Mouse (Mus musculus) midbrain, embryonic 16.5 days (tissue): ENCODE measurements around the gene Gm4869. TPM values are rescaled to one million over a fixed set of nuclear protein-coding genes. Genes with fewer than 3 reads are reported as not detected.
"Not testable (repeated sequence)": the region's sequence is repeated elsewhere in the genome, so short reads cannot be mapped to it uniquely, and the experiment has no call there.

Experiments
- ATAC-seq: fragments of 200-750 bp; cut with Nextera tagmentation; 2 replicates; pipeline ENCODE4 v1.8.0; 2017; ENCODE audit warnings: moderate TSS enrichment
- H3K27ac ChIP-seq: fragments of 300-500 bp; sonication (generic); 2 replicates; pipeline ENCODE4 v1.5.1; 2014; ENCODE audit warnings: mild to moderate bottlenecking, low read length, mixed read lengths
- H3K27me3 ChIP-seq: fragments of 300-500 bp; sonication (generic); 2 replicates; pipeline ENCODE4 v1.6.1; 2014; ENCODE audit warnings: low read depth, low read length, mixed read lengths; ENCODE audit not compliant: control insufficient read depth, insufficient read depth
- H3K36me3 ChIP-seq: fragments of 300-500 bp; sonication (generic); 2 replicates; pipeline ENCODE4 v1.6.1; 2014; ENCODE audit warnings: mild to moderate bottlenecking, low read length, moderate library complexity, mixed read lengths; ENCODE audit not compliant: control insufficient read depth, insufficient read depth
- H3K4me1 ChIP-seq: fragments of 300-500 bp; sonication (generic); 2 replicates; pipeline ENCODE4 v1.6.1; 2014; ENCODE audit warnings: mild to moderate bottlenecking, low read length, mixed read lengths; ENCODE audit not compliant: control insufficient read depth, insufficient read depth
- H3K4me2 ChIP-seq: fragments of 300-500 bp; sonication (generic); 2 replicates; pipeline ENCODE4 v1.6.1; 2014; ENCODE audit warnings: mild to moderate bottlenecking, low read length, mixed read lengths
- H3K4me3 ChIP-seq: fragments of 300-500 bp; sonication (generic); 2 replicates; pipeline ENCODE4 v1.5.1; 2014; ENCODE audit warnings: low read depth, mild to moderate bottlenecking, low read length, moderate library complexity, mixed read lengths
- H3K9ac ChIP-seq: fragments of 300-500 bp; sonication (generic); 2 replicates; pipeline ENCODE4 v1.6.1; 2014; ENCODE audit warnings: low read depth, low read length, mixed read lengths
- H3K9me3 ChIP-seq: fragments of 300-500 bp; sonication (generic); replicated peaks from 2 replicates; pipeline ENCODE4 v1.6.1; 2014; ENCODE audit warnings: mild to moderate bottlenecking, low read length, mixed read lengths; ENCODE audit not compliant: control insufficient read depth, poor library complexity, severe bottlenecking
- WGBS: fragments of 180-500 bp; shearing (Covaris S2); extraction: QIAGEN DNeasy Blood & Tissue Kit; methylation state at CpG from one replicate; pipeline ENCODE4 v1.1.7; 2014; 5-methylcytosine and 5-hydroxymethylcytosine counted together
- polyA plus RNA-seq: library from polyadenylated mRNA; unstranded; fragments of >200 nt; fragmentation: Nextera tagmentation; extraction: Ambion mirVana; gene quantifications from 2 replicates; pipeline ENCODE4 v1.2.1, GENCODE M21; 2015

Gm4869 gene
- polyA plus RNA-seq, 1 experiment from 2014 or later: not detected

GRCm38 (mm10) chr5:140498176-140498575 lies 52.7 kb downstream of the Gm4869 start:
- Histone ChIP-seq H3K27me3 (no peaks in the 10 kb centered on the region), H3K4me3 (no peak overlapping the region), H3K4me2 (no peak overlapping the region), H3K4me1 (peaks cover 6% of the 10 kb centered on the region; the same call in 1 of the 2 replicates), H3K9ac (no peak overlapping the region), H3K27ac (no peak overlapping the region), H3K36me3 (no peaks in the 10 kb centered on the region), H3K9me3 (no peaks in the 10 kb centered on the region)
- WGBS: 84% methylated on average over 6 of the region's 6 CpGs
- ATAC-seq: no peak

DNA sequence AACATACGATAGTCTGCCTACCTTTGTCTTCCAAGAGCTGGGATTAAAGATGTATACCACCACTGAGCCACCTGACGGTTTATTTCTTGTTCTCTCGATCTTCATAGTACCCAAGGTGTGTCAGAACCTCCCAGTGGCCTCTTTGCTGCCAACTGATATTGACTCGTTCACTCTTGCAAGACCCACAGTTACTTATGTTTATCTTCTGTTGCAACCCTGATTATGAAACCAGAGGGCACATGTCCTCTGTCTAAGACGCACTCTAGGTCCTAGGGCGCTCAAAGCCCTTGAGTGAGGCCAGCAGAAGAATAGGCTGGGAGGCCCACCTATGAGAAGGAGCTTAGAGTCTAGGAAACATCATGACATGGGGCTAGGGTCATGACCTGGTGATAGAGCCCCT lies 55.3 kb downstream of the Gm4869 start:
- Histone ChIP-seq H3K27me3 (peaks cover 3% of the 10 kb centered on the region; the same call in 1 of the 2 replicates), H3K27ac (no peak overlapping the region), H3K9ac (no peak overlapping the region), H3K4me1 (peaks cover 10% of the 10 kb centered on the region; the same call in 1 of the 2 replicates), H3K4me3 (no peak overlapping the region), H3K9me3 (no peaks in the 10 kb centered on the region), H3K36me3 (no peaks in the 10 kb centered on the region), H3K4me2 (no peak overlapping the region)
- WGBS: 90% methylated on average over 6 of the region's 6 CpGs
- ATAC-seq: no peak

- H3K4me2 ChIP-seq: peak overlapping the region; percentile 33
- H3K4me3 ChIP-seq: no peak overlapping the region
- no peak overlapping the region for H3K27ac ChIP-seq
- H3K9me3 ChIP-seq: no peaks in the 10 kb centered on the region
- WGBS: 16% methylated on average over 14 of the region's 14 CpGs
- peak overlapping the region; percentile 50; the same call in 1 of the 2 replicates for H3K9ac ChIP-seq
- H3K27me3 ChIP-seq: peaks cover 3% of the 10 kb centered on the region; the same call in 1 of the 2 replicates
- H3K36me3 ChIP-seq: no peaks in the 10 kb centered on the region
- ATAC-seq: no peak
- H3K4me1 ChIP-seq: peaks cover 22% of the 10 kb centered on the region
Observed at GRCm38 (mm10) chr5:140501982-140502836, 56.8 kb downstream of the Gm4869 start.

DNA sequence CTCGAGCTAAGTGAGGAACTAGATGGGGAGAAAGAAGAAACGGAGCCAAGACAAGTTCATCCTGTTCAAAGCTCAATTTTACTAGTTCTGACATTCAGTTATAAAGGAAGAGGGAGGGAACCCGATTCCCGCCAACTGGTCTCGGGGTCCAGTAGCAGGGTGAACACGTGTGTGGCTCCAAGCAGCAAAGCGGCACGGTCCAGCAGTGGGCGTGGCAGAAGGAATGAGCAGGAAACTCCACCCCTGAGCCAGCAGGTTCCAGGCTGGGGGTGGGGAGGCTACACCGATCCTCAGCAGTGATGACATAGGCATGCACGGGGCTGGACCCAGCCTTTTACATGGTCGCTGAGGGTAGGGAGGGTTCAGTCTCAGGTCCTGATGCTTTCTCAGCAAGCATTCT lies 57.5 kb downstream of the Gm4869 start:
- H3K9me3 ChIP-seq, ATAC-seq, H3K4me3 ChIP-seq, H3K27ac ChIP-seq, H3K27me3 ChIP-seq, H3K36me3 ChIP-seq: not testable (repeated sequence)
- 1% methylated on average over 12 of the region's 12 CpGs for WGBS
- peak overlapping the region; percentile 50; the same call in 1 of the 2 replicates for H3K9ac ChIP-seq
- H3K4me2 ChIP-seq: peak overlapping the region; percentile 33
- H3K4me1 ChIP-seq: peaks cover 29% of the 10 kb centered on the region

GRCm38 (mm10) chr5:140505208-140505780 lies 59.8 kb downstream of the Gm4869 start, which contains the start of gene Chst12:
Gene Chst12, plus strand, starts transcription at chr5:140505550.
- peaks cover 3% of the 10 kb centered on the region; the same call in 1 of the 2 replicates for H3K27me3 ChIP-seq
- H3K4me1 ChIP-seq: peaks cover 38% of the 10 kb centered on the region
- ATAC-seq: peak; percentile 94
- H3K9me3 ChIP-seq: no peaks in the 10 kb centered on the region
- peak within 1 kb of the TSS; percentile 69 for H3K27ac ChIP-seq
- peak within 1 kb of the TSS; percentile 61 for H3K4me3 ChIP-seq
- H3K36me3 ChIP-seq: no peaks in the 10 kb centered on the region
- peak within 1 kb of the TSS; percentile 64 for H3K4me2 ChIP-seq
- 0% methylated on average over 38 of the region's 38 CpGs for WGBS
- peak within 1 kb of the TSS; percentile 82 for H3K9ac ChIP-seq

GRCm38 (mm10) chr5:140506096-140506794 lies 60.8 kb downstream of the Gm4869 start:
- H3K4me1 ChIP-seq: peaks cover 40% of the 10 kb centered on the region
- H3K27me3 ChIP-seq: peaks cover 3% of the 10 kb centered on the region; the same call in 1 of the 2 replicates
- no peaks in the 10 kb centered on the region for H3K36me3 ChIP-seq
- ATAC-seq: peak; percentile 26
- peak overlapping the region; percentile 64 for H3K4me2 ChIP-seq
- H3K27ac ChIP-seq: no peak overlapping the region
- 37% methylated on average over 22 of the region's 22 CpGs for WGBS
- H3K4me3 ChIP-seq: peak overlapping the region; percentile 61
- H3K9me3 ChIP-seq: no peaks in the 10 kb centered on the region
- H3K9ac ChIP-seq: peak overlapping the region; percentile 82

DNA sequence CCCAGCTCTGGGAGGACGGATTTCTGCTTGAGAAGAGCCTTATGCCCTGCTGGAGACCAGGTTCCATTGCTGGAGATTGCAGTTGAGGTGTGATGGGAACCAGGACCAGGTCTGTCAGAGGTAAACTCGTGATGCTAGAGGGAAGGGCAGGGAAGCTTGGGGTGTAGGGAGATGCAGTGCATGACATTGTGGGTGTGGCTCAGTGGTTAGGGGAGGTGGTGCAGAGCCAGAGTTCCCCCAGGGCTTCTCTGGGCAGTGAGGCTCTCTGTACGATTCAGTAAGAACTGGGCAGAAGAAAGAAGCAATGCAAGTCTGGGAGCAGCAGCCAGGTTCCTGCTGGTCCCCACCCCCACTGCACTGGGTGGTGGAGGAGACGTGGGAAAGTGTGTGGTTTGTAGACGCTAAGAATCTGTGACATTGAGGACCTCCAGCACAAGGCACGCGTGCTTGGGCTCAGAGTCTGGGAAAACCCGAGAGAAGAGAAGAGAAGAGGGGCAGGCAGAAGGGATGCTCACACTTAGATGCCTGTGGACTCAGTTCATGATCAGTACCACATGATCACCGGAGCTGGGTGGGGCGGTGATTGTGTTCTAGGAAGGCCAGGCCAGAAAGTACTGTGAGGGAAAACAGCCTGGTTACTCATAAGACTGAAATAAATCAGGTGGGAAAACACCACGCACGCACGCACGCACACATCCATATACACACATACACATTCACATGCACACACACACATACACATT lies 62.2 kb downstream of the Gm4869 start:
- Histone ChIP-seq H3K4me3 (no peak overlapping the region), H3K4me1 (peaks cover 38% of the 10 kb centered on the region), H3K9me3 (no peaks in the 10 kb centered on the region), H3K27me3 (peaks cover 3% of the 10 kb centered on the region; the same call in 1 of the 2 replicates), H3K4me2 (no peak overlapping the region; the same call in 1 of the 2 replicates), H3K27ac (no peak overlapping the region), H3K9ac (no peak overlapping the region), H3K36me3 (no peaks in the 10 kb centered on the region)
- 93% methylated on average over 14 of the region's 14 CpGs for WGBS
- ATAC-seq: no peak

DNA sequence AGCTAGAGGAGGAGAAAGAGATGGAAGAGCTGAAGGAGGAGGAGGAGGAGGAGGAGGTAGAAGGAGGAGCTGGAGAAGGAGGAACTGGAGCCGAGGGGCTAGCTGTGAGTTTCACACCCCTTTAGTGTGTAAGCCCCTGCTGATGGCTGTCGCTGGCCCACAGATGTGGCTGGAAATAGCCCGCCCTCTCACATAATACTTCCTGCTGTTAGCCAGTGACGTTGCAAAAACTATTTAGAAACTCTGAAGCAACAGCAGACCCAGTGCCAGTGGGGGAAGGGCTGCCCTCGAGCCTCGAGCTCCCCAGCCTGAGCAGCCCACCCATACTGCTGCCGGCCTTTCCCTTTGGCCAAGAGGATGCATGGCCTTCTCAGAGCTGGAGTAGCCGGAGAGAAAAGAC lies 63.2 kb downstream of the Gm4869 start:
- Histone ChIP-seq H3K4me1 (peaks cover 35% of the 10 kb centered on the region), H3K9me3 (no peaks in the 10 kb centered on the region), H3K4me2 (no peak overlapping the region), H3K4me3 (no peak overlapping the region), H3K36me3 (no peaks in the 10 kb centered on the region), H3K27me3 (peaks cover 3% of the 10 kb centered on the region; the same call in 1 of the 2 replicates), H3K9ac (no peak overlapping the region), H3K27ac (no peak overlapping the region)
- ATAC-seq: no peak
- 43% methylated on average over 8 of the region's 8 CpGs for WGBS
